Mouse (Mus musculus) cerebellum, adult 2 months (tissue): Measurements from ENCODE around the gene Snca.

Experiments
- CTCF ChIP-seq: fragments of 200-500 bp; IDR thresholded peaks from 2 replicates; pipeline ENCODE4 v1.5.1; 2011; ENCODE audit warnings: low read depth, mild to moderate bottlenecking, control low read depth, low read length, moderate library complexity, borderline replicate concordance; ENCODE audit not compliant: insufficient read depth
- POLR2A ChIP-seq: fragments of 200-500 bp; IDR thresholded peaks from 2 replicates; pipeline ENCODE4 v1.6.1; 2011; ENCODE audit warnings: low read length, control low read depth, borderline replicate concordance; ENCODE audit not compliant: insufficient read depth

GRCm38 (mm10) chr6:60739776-60740175 is 89.9 kb downstream of the Snca start:
- TF ChIP-seq POLR2A, result no peak
- no peak for TF ChIP-seq CTCF
